Mouse (Mus musculus) inflammation-experienced regulatory T-cells, adult 6 months (primary cell): ENCODE data around the gene Gm9837. TPM values are rescaled to one million over a fixed set of nuclear protein-coding genes. Genes with fewer than 3 reads are reported as not detected.
A peak's percentile ranks its signal among the peaks of the same experiment; 100 is the strongest.

ENCODE experiments used
- ATAC-seq: one replicate; pipeline ENCODE4 v1.8.0; 2017
- polyA plus RNA-seq, 3 experiments: library from polyadenylated mRNA; unstranded; fragments of 100-300 nt; shearing (Covaris generic); gene quantifications; one replicate each; pipeline ENCODE4 v1.2.1; 2017

The Gm9837 gene
- polyA plus RNA-seq, result not detected

DNA sequence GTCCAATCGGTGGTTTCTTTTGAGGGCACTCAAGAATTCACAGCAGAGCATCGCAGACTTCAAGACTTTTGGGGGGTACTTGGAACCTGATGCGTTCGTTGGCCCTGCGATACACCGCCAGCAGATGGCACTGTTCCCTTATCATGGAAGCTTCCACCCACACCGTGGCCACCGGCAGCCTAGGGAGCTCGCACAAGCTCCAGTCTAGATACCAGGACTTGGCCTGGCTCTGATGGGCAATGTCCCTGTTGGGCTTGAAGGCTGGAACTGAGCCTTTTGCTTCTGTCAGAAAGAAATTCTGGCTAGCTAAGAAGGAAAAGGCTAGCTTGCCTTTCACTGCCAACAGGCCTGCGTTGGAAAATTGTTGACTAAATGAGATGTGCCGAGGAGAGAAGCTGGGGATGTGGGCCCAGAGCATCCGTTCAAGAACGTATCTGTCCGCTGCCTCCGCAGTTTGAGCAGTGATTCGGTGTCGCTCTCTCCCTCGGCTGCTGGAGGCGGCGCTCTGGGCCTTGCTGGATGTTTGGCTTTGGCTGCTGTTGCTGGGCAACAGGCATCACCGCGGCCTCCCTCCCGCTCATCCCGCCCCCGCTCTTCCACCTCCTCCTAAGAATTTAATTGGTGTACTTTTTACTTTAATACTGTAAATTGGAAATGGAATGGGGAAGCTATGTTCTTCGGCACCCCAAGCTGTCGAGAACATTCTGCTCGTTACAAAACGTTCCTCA lies at the start of gene Gm9837:
Gene Gm9837 (minus strand): TSS at position 512 of the 728 bp plus-strand sequence.
- ATAC-seq, result peak; percentile 86

DNA sequence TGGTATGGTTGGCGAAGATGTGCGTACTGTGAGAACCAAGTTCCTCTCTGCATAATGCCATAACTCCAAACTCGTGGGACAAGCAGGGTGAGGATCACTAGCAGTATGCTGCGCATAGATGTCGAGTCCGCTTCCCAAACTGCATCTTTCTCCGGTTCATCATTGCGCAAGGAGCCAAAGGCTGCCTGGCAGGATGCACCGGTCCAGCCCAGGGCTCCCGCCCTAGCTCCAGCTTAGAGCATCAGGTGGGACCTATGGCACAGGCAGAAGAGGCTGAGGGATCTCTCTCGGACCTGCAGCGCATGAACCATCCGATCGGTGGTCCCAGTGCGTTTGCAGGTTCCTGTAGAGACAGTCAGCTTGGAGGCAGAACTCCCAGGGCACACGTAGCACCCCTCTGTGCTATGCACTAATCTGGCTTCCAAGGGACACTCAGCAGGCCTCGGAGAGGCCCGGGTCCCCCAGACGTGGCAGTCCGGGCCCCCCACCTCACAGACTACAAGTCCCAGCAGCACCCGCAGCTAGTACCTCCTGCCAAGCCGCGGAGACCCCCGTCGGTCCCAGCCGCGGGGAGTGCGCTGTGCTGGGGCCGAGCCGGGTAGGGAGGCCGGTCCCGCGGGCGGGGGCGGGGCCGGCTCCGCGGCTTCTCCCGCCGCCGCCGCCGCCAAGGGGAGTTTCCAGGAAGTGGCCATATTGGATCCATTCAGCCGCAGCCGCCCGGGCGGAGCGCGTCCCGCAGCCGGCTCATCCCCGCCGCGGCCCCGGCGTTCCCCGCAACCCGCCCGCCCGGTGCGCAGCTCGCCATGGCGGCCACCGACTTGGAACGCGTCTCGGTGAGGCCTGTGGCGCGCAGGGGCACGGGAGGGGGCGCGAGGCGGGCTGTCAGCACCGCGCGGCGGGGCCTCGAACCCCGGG lies 49.2 kb upstream of the Gm9837 start, which contains the start of gene Sept8:
Gene Sept8 (plus strand): TSS at position 51 of the 915 bp plus-strand sequence.
- ATAC-seq, result peak; percentile 63

GRCm38 (mm10) chr11:53518759-53519158 lies 48.5 kb upstream of the Gm9837 start:
- ATAC-seq, result no peak

- no peak for ATAC-seq
Measured at GRCm38 (mm10) chr11:53516775-53517627, 46.7 kb upstream of the Gm9837 start.

DNA sequence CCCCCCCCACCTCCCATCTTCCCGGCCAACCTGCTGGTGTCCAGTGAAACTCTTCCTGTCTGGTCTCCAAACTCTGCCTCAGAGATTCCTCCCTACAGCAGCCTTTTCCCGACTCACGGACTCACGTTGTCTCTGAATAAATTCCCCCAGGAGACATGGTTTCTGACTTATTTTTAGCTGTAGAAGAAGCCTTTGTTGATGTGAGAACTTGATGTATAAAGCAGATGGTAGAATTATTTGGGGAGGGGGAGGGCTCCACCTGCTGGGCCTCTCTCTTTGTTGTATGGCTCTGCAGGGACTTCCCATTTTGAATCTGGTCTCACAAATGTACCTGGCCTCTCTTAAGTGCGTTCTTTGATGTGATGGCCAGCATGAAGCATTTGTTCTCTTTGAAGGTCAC lies 40.1 kb upstream of the Gm9837 start:
- no peak for ATAC-seq

DNA sequence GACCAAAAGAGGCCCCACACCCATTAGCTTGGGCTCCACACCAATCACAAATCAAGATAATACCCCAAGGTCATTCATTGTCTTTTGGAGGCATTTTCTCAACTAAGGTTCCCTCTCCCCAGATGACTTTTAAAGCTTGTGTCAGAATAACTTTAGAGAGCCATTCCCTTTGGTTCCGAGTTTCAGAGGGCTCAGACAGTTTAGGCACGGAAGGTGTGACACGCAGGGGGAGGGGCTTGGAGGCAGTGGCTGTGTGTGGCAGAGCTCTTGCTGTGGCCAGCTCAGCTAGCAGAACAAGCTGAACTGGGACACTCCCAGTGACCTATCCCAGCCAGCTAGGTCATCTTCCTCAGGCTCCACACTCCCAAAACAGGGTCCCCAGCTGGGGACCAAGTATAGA lies 38.3 kb upstream of the Gm9837 start:
- ATAC-seq, result no peak

GRCm38 (mm10) chr11:53508152-53508551 lies 37.9 kb upstream of the Gm9837 start:
- no peak for ATAC-seq

- no peak for ATAC-seq
Measured at GRCm38 (mm10) chr11:53507098-53507805, 37.0 kb upstream of the Gm9837 start.

DNA sequence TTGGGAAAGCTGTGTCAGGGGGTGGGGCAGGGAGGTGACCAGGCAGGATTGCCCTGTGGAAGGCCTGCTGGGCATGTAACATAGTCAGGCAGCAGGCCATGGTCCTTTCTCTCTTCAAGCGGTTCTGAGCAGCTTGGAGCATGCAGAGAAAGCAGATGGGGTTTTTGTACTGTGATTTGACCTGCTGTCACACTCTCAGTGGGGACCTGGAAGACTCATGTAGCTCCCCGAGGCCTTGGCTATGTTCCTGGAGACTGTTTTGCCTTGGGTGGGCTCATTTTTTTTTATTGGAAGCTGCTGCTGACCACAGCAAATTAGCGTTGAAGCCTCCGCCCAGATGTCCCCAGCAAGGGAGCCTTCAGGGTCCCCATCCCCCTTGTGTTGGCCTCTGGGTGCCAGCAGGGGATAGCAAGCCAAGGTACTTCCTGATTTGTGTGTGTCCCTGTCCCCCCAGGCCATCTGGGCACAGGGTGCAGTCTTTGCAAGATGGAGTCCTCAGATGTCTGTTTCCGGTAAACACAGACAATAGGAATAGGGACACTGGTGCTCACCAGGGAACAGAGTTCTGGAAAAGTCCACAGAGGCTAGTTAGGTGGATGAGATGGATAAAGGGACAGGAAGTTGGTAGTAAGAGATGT lies 34.9 kb upstream of the Gm9837 start:
- ATAC-seq, result no peak

- no peak for ATAC-seq
Measured at GRCm38 (mm10) chr11:53504376-53504775, 34.1 kb upstream of the Gm9837 start.

DNA sequence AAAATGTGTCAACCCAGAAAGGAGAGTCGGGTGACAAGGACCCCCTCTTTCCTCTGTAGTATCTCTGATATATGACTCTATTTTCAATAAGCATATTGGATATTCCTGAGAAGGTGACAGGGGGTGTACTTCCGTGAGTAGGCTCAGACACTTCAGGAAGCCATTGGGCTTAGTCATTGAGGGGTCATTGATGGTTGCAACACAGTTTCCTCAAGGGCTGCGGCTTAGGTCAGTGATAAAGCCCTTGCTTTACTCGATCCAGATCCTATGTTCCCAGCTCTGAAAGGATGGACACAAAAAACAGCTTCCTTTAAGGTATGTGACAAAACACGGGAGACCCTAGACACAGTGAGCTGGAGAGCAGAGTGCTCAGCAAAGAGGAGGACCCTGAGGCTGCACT lies 33.5 kb upstream of the Gm9837 start:
- no peak for ATAC-seq

GRCm38 (mm10) chr11:53502039-53502765 lies 31.9 kb upstream of the Gm9837 start:
- ATAC-seq, result no peak

- no peak for ATAC-seq
Measured at GRCm38 (mm10) chr11:53500569-53500968, 30.3 kb upstream of the Gm9837 start.

DNA sequence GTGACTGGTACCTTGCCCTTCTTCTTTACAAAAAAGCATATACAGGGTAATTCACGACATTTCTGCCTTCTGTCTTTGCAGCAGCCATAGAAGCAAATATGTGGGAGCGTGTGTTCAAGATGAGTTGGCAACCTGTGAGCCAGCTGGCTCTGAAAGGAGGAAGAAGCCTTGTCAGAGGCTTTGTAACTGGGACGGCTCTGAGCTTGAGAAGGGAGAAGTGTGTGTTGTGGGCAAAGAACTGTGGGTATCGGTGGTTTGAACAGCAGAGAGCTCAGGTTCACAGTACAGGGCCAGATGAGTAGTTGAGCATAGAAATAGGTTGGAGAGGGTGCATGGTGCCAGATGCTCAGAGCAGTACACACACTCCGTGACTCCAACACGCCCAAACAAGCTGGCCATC lies 26.7 kb upstream of the Gm9837 start:
- no peak for ATAC-seq

DNA sequence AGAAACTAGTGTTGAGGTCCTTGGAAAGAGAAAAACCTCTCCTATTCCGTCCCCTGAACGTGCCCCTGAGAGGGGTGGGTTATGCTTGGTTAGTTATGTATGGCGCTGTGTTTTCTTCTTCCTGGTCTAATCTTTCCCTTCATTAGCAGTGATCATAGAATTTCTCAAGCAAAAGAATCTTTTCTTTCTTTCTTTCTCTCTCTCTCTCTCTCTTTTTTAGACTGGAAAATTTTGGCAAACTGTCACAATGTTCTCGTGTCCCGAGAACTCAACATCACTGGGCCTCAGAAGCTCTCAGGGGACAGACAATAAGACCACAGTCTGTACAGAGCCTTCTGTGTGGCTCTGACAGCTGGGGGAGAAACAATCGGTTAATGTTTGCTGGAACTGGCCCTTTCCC lies 25.1 kb upstream of the Gm9837 start:
- ATAC-seq, result no peak

DNA sequence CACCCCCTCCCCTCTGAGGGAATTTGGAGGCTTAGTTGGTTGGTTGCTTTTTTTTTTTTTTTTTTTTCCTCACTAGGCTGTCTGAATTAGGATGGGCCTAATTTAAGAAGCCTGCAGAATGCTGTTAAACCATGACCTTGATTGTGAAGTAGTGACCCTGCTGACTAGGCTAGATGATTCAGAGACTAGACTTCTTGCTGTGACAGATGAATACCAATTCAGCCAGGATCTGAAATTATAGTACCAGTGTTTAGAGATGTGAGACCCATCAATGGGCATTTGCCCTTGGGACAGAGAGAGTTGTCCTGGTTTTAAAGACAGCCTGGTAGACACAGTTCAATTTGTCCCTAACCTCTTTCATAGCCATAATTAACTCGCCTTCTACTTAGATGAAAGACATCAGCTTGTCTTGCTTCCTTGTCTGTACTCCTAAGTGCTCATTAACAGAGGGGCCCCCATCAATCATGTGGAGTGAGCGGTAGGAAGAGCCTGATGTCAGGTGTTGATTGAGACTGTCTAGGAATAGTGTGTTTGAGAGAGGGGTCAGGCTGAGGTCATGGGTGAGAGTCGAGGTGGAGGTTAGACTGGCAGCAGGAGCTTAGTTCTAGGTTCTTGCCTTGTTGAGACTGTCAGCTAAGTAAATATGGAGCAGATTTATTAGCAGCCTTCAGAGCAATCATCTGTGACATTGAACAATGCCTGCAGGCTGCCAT lies 23.1 kb upstream of the Gm9837 start:
- ATAC-seq, result no peak

GRCm38 (mm10) chr11:53491954-53492401 lies 21.7 kb upstream of the Gm9837 start:
- no peak for ATAC-seq

DNA sequence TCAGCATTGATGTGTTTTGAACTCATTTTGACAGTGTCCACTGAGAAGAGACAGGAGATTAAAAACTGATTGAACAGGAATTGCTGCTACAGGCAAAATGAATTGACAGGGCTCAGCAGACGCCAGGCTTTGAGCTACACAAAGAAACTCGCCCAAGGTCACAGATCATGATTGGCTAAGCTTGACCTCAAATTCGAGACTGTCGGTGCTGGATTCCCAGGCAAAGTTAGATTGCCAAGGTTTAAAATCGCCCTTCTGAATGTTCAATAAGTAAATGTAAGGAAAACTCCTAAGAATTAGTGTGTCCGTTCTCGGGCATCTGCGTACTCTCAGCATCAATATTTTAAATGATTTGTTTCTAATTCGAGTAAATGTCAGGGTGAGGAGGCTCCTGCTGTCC lies 19.1 kb upstream of the Gm9837 start:
- no peak for ATAC-seq

GRCm38 (mm10) chr11:53489007-53489406 lies 18.7 kb upstream of the Gm9837 start:
- no peak for ATAC-seq
